Mouse (Mus musculus): Measurements from ENCODE around the gene B230118H07Rik. TPM values are rescaled to one million over a fixed set of nuclear protein-coding genes. Genes with fewer than 3 reads are reported as not detected.

Gene B230118H07Rik
- total RNA-seq (2014; rRNA removed) (18.2 and 21.4 TPM in 2 replicates), polyA plus RNA-seq (2015; fragmentation: Nextera tagmentation; extraction: Ambion mirVana) (50.7 and 51.5 TPM in 2 replicates)

GRCm38 (mm10) chr2:101649114-101649671, at the start of gene B230118H07Rik, which contains the start of gene Rag1:
B230118H07Rik (minus strand) TSS chr2:101649532.
Rag1 (minus strand) TSS chr2:101649501.
- no peaks in the 10 kb centered on the region for H3K4me1 ChIP-seq (ENCODE audit: insufficient read depth, low read length)
- H3K27ac ChIP-seq (ENCODE audit: low read depth, low read length), result no peak within 1 kb of the TSS
- H3K36me3 ChIP-seq (ENCODE audit: insufficient read depth, low read length), result no peaks in the 10 kb centered on the region
- H3K4me3 ChIP-seq (ENCODE audit: low read depth, low read length), result no peak within 1 kb of the TSS
- H3K4me2 ChIP-seq (ENCODE audit: low read depth, low read length, poor library complexity, severe bottlenecking), result no peak within 1 kb of the TSS
- DNase-seq (ENCODE audit: low spot score) (peak; percentile 43), ATAC-seq (ENCODE audit: low FRiP score) (no peak)
- no peaks in the 10 kb centered on the region for H3K27me3 ChIP-seq (ENCODE audit: insufficient read depth, low read length)
- 32% methylated on average over 8 of the region's 8 CpGs for WGBS
- H3K9ac ChIP-seq (replicated peaks; ENCODE audit: low read length, poor library complexity, severe bottlenecking), result no peak within 1 kb of the TSS
- no peaks in the 10 kb centered on the region for H3K9me3 ChIP-seq (ENCODE audit: low read length)
- no peak for TF ChIP-seq CTCF (IDR thresholded peaks at IDR 0.05)

DNA sequence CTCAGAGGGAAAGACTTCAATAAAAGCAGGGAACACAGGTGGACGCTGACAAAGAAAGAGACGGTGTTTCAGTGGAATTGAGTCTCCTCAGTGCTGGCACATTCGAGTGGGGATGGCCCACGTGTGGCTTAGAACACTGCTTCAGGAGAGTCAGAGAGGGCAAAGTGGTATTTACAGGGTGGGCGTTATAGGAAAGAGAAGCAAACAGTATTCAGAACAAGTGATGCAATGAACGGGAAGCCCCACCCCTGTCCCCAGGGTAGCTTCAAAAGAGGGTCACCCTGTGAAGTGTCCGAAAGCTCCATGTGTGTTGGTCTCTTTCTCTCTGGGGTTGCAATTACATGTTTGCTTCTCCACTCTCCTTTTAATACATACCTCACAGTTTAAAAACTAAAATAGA, 46.3 kb upstream of the B230118H07Rik start:
- H3K4me3 ChIP-seq (ENCODE audit: low read depth, low read length), result no peak overlapping the region
- ATAC-seq (ENCODE audit: low FRiP score) (no peak), DNase-seq (ENCODE audit: low spot score) (no peak)
- no peak overlapping the region for H3K27ac ChIP-seq (ENCODE audit: low read depth, low read length)
- peaks cover 23% of the 10 kb centered on the region for H3K36me3 ChIP-seq (ENCODE audit: insufficient read depth, low read length)
- H3K27me3 ChIP-seq (ENCODE audit: insufficient read depth, low read length), result no peaks in the 10 kb centered on the region
- 90% methylated on average over 7 of the region's 7 CpGs for WGBS
- no peaks in the 10 kb centered on the region for H3K9me3 ChIP-seq (ENCODE audit: low read length)
- no peak overlapping the region for H3K4me2 ChIP-seq (ENCODE audit: low read depth, low read length, poor library complexity, severe bottlenecking)
- no peaks in the 10 kb centered on the region for H3K4me1 ChIP-seq (ENCODE audit: insufficient read depth, low read length)
- no peak overlapping the region for H3K9ac ChIP-seq (replicated peaks; ENCODE audit: low read length, poor library complexity, severe bottlenecking)
- no peak for TF ChIP-seq CTCF (IDR thresholded peaks at IDR 0.05)

GRCm38 (mm10) chr2:101693577-101694215, 44.4 kb upstream of the B230118H07Rik start:
- Histone ChIP-seq H3K27ac (ENCODE audit: low read depth, low read length) (no peak overlapping the region), H3K36me3 (ENCODE audit: insufficient read depth, low read length) (peaks cover 23% of the 10 kb centered on the region), H3K9me3 (ENCODE audit: low read length) (no peaks in the 10 kb centered on the region), H3K27me3 (ENCODE audit: insufficient read depth, low read length) (no peaks in the 10 kb centered on the region), H3K4me2 (ENCODE audit: low read depth, low read length, poor library complexity, severe bottlenecking) (no peak overlapping the region), H3K4me1 (ENCODE audit: insufficient read depth, low read length) (no peaks in the 10 kb centered on the region), H3K9ac (replicated peaks; ENCODE audit: low read length, poor library complexity, severe bottlenecking) (no peak overlapping the region), H3K4me3 (ENCODE audit: low read depth, low read length) (no peak overlapping the region)
- TF ChIP-seq CTCF (IDR thresholded peaks at IDR 0.05), result peak; percentile 84
- DNase-seq (ENCODE audit: low spot score), result peak; percentile 52
- no peak for ATAC-seq (ENCODE audit: low FRiP score)
- 59% methylated on average over 5 of the region's 5 CpGs for WGBS

DNA sequence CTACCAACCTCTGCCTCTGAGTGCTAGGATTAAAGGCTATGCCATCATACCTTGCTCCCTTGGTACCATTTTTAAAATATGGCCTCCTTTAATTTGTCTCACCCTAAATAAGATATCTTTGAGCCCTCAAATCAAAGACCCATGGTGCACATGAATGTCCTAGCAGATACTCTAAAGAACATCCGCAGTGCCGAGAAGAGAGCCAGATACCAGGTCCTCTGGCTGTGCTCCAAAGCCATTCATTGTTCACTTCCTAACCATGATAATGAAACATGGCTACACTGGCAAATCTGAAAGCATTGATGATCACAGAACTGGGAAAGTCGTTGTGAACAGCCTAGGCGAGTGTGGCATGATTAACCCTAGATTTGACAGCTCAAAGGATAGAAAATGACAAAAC, 43.7 kb upstream of the B230118H07Rik start:
- H3K27me3 ChIP-seq (ENCODE audit: insufficient read depth, low read length), result no peaks in the 10 kb centered on the region
- no peak overlapping the region for H3K9ac ChIP-seq (replicated peaks; ENCODE audit: low read length, poor library complexity, severe bottlenecking)
- ATAC-seq (ENCODE audit: low FRiP score) (no peak), DNase-seq (ENCODE audit: low spot score) (no peak)
- TF ChIP-seq CTCF (IDR thresholded peaks at IDR 0.05), result no peak
- no peak overlapping the region for H3K4me3 ChIP-seq (ENCODE audit: low read depth, low read length)
- H3K36me3 ChIP-seq (ENCODE audit: insufficient read depth, low read length), result peaks cover 19% of the 10 kb centered on the region
- H3K4me2 ChIP-seq (ENCODE audit: low read depth, low read length, poor library complexity, severe bottlenecking), result no peak overlapping the region
- 60% methylated on average over 4 of the region's 4 CpGs for WGBS
- H3K4me1 ChIP-seq (ENCODE audit: insufficient read depth, low read length), result no peaks in the 10 kb centered on the region
- no peak overlapping the region for H3K27ac ChIP-seq (ENCODE audit: low read depth, low read length)
- no peaks in the 10 kb centered on the region for H3K9me3 ChIP-seq (ENCODE audit: low read length)

- Histone ChIP-seq H3K27me3 (ENCODE audit: insufficient read depth, low read length) (no peaks in the 10 kb centered on the region), H3K27ac (ENCODE audit: low read depth, low read length) (no peak overlapping the region), H3K9me3 (ENCODE audit: low read length) (no peaks in the 10 kb centered on the region), H3K4me3 (ENCODE audit: low read depth, low read length) (no peak overlapping the region), H3K9ac (replicated peaks; ENCODE audit: low read length, poor library complexity, severe bottlenecking) (no peak overlapping the region), H3K4me1 (ENCODE audit: insufficient read depth, low read length) (no peaks in the 10 kb centered on the region), H3K36me3 (ENCODE audit: insufficient read depth, low read length) (peaks cover 5% of the 10 kb centered on the region; the same call in 1 of the 2 replicates), H3K4me2 (ENCODE audit: low read depth, low read length, poor library complexity, severe bottlenecking) (no peak overlapping the region)
- 83% methylated on average over 9 of the region's 9 CpGs for WGBS
- ATAC-seq (ENCODE audit: low FRiP score) (no peak), DNase-seq (ENCODE audit: low spot score) (no peak)
- no peak for TF ChIP-seq CTCF (IDR thresholded peaks at IDR 0.05)
These were observed 41.0 kb upstream of the B230118H07Rik start for GRCm38 (mm10) chr2:101690252-101690827.

DNA sequence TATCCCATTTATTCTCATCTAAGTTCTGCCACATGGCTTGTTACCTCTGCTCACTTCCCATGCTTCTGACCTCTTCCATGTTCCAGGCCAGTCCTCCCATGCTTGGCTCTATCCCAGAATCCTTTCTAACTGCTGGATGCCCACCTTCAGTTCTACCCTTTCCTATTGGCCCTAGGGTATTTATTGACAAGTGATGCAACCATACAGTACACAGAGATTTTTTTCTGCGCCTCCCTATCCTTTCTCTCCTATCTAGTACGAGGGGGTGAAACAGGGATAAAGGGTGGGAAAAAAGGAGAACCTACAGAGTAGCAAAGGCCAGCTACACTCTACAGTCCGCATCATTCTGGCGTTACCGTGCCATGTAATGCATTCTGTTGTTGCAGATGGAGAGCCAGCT, 38.7 kb upstream of the B230118H07Rik start:
- no peak for DNase-seq (ENCODE audit: low spot score)
- H3K27me3 ChIP-seq (ENCODE audit: insufficient read depth, low read length), result no peaks in the 10 kb centered on the region
- peaks cover 8% of the 10 kb centered on the region; the same call in 1 of the 2 replicates for H3K36me3 ChIP-seq (ENCODE audit: insufficient read depth, low read length)
- 94% methylated on average over 5 of the region's 5 CpGs for WGBS
- ATAC-seq (ENCODE audit: low FRiP score), result no peak
- no peak overlapping the region for H3K27ac ChIP-seq (ENCODE audit: low read depth, low read length)
- H3K4me1 ChIP-seq (ENCODE audit: insufficient read depth, low read length), result no peaks in the 10 kb centered on the region
- no peak overlapping the region for H3K9ac ChIP-seq (replicated peaks; ENCODE audit: low read length, poor library complexity, severe bottlenecking)
- H3K9me3 ChIP-seq (ENCODE audit: low read length), result no peaks in the 10 kb centered on the region
- no peak overlapping the region for H3K4me2 ChIP-seq (ENCODE audit: low read depth, low read length, poor library complexity, severe bottlenecking)
- H3K4me3 ChIP-seq (ENCODE audit: low read depth, low read length), result no peak overlapping the region
- TF ChIP-seq CTCF (IDR thresholded peaks at IDR 0.05), result no peak
